Mouse (Mus musculus): ENCODE measurements around the gene Gnat3.

Gnat3 gene

GRCm38 (mm10) chr5:18004824-18005611, 42.7 kb downstream of the Gnat3 start:
- no peak for DNase-seq (ENCODE audit: extremely low spot score, low spot score)

GRCm38 (mm10) chr5:18006157-18006556, 43.8 kb downstream of the Gnat3 start:
- no peak for DNase-seq (ENCODE audit: extremely low spot score, low spot score)

- DNase-seq (ENCODE audit: extremely low spot score, low spot score) = no peak
These were observed 44.7 kb downstream of the Gnat3 start for GRCm38 (mm10) chr5:18007067-18007466.

GRCm38 (mm10) chr5:18010301-18010700, 48.0 kb downstream of the Gnat3 start:
- DNase-seq (ENCODE audit: extremely low spot score, low spot score) = no peak

GRCm38 (mm10) chr5:18013196-18013595, 50.8 kb downstream of the Gnat3 start:
- DNase-seq (ENCODE audit: extremely low spot score, low spot score) = no peak

- DNase-seq (ENCODE audit: extremely low spot score, low spot score) = no peak
These were observed 52.0 kb downstream of the Gnat3 start for GRCm38 (mm10) chr5:18014209-18014829.

GRCm38 (mm10) chr5:18023347-18023746, 61.0 kb downstream of the Gnat3 start:
- no peak for DNase-seq (ENCODE audit: extremely low spot score, low spot score)

GRCm38 (mm10) chr5:18027531-18027930, 65.2 kb downstream of the Gnat3 start:
- DNase-seq (ENCODE audit: extremely low spot score, low spot score) = no peak

GRCm38 (mm10) chr5:18035848-18036638, 73.7 kb downstream of the Gnat3 start:
- DNase-seq (ENCODE audit: extremely low spot score, low spot score) = no peak

- DNase-seq (ENCODE audit: extremely low spot score, low spot score) = peak; percentile 79
These were observed 80.7 kb downstream of the Gnat3 start for GRCm38 (mm10) chr5:18043022-18043421.

- no peak for DNase-seq (ENCODE audit: extremely low spot score, low spot score)
These were observed 86.5 kb downstream of the Gnat3 start for GRCm38 (mm10) chr5:18048841-18049240.

- DNase-seq (ENCODE audit: extremely low spot score, low spot score) = no peak
These were observed 93.0 kb downstream of the Gnat3 start for GRCm38 (mm10) chr5:18055323-18055722.

Data from neural tube, embryonic 10.5 days (tissue).